18 mouse cellular contexts compared by ENCODE assay signal in the genomic region with DNA sequence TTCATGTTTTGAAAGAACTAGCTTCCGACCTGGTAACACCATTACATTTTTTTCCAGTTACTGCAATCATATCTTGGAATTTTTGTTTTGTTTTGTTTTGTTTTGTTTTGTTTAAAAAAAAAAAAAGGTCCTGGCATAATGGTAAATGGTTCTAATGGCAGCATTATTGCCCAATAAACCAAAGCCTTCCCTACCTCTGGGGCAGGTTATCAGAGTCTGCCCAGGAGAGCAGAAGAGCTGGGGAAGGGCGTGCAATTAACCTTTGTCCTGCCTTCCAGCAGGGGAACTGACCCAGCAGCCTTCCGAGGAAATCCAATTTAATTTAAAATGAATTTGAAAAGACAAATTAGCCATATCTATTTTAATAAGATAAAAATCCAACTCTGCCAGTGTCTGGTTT.
DNase-seq lines count a peak whose midpoint lies in the region; ATAC-seq and TF ChIP-seq lines count a peak whose summit lies in the region.
"Had no signal": no experiment of that assay in that cellular context is flagged by ENCODE, and none has a peak within 500 bp of the region (broad histone marks: within the 10 kb centered on the region; RNA-seq: fewer than 3 reads in every experiment).

No protein-coding gene starts in this region.

- peaks cover 27% of the 10 kb centered on the region for H3K4me1 ChIP-seq in hindbrain, embryonic 12.5 days
- H3K4me1 ChIP-seq in hindbrain, embryonic 14.5 days (replicated peaks; ENCODE audit: control insufficient read depth, insufficient read depth, low read length), result peaks cover 22% of the 10 kb centered on the region
- peaks cover 11% of the 10 kb centered on the region; the same call in 1 of the 2 replicates for H3K4me1 ChIP-seq in liver, adult 2 months (ENCODE audit: control insufficient read depth, insufficient read depth, low read length)
- H3K4me1 ChIP-seq in liver, postnatal 0 days (ENCODE audit: insufficient read depth), result no peaks in the 10 kb centered on the region; the same call in 1 of the 2 replicates
- peaks cover 30% of the 10 kb centered on the region for H3K4me1 ChIP-seq in midbrain, embryonic 14.5 days (ENCODE audit: control insufficient read depth, insufficient read depth, low read length)
- peaks cover 22% of the 10 kb centered on the region for H3K4me1 ChIP-seq in midbrain, embryonic 15.5 days
- 0 out of 2 replicates have a peak, but pooled peaks cover 3% of the 10 kb centered on the region for H3K4me1 ChIP-seq in intestine, postnatal 0 days (replicated peaks; ENCODE audit: control insufficient read depth, insufficient read depth, low read length)

- no peaks in the 10 kb centered on the region for H3K27me3 ChIP-seq in hindbrain, embryonic 12.5 days
- no peaks in the 10 kb centered on the region for H3K27me3 ChIP-seq in hindbrain, embryonic 14.5 days (ENCODE audit: control insufficient read depth, insufficient read depth, low read length)
- H3K27me3 ChIP-seq in liver, adult 2 months (ENCODE audit: control insufficient read depth, insufficient read depth, low read length), result no peaks in the 10 kb centered on the region
- H3K27me3 ChIP-seq in liver, postnatal 0 days (ENCODE audit: insufficient read depth, low read length), result no peaks in the 10 kb centered on the region
- no peaks in the 10 kb centered on the region for H3K27me3 ChIP-seq in midbrain, embryonic 14.5 days (ENCODE audit: control insufficient read depth, insufficient read depth, low read length)
- no peaks in the 10 kb centered on the region for H3K27me3 ChIP-seq in midbrain, embryonic 15.5 days (replicated peaks)
- no peaks in the 10 kb centered on the region for H3K27me3 ChIP-seq in intestine, postnatal 0 days (replicated peaks; ENCODE audit: control insufficient read depth, insufficient read depth, low read length)
- H3K27me3 ChIP-seq: forebrain, embryonic 13.5 days had no signal

- H3K27ac ChIP-seq in hindbrain, embryonic 12.5 days, result peak overlapping the region; percentile 56; the same call in 1 of the 2 replicates
- H3K27ac ChIP-seq in hindbrain, embryonic 14.5 days, result no peak overlapping the region; the same call in 1 of the 2 replicates
- H3K27ac ChIP-seq in liver, adult 2 months (replicated peaks; ENCODE audit: insufficient read depth, low read depth, low read length), result no peak overlapping the region
- H3K27ac ChIP-seq in liver, postnatal 0 days (ENCODE audit: low read depth), result no peak overlapping the region
- H3K27ac ChIP-seq in midbrain, embryonic 14.5 days (replicated peaks; ENCODE audit: low read depth, low read length), result 0 out of 2 replicates have a peak overlapping the region, but pooled peaks have one; percentile 13
- no peak overlapping the region for H3K27ac ChIP-seq in midbrain, embryonic 15.5 days
- H3K27ac ChIP-seq in intestine, postnatal 0 days (ENCODE audit: low read depth, low read length), result no peak overlapping the region
- H3K27ac ChIP-seq: forebrain, embryonic 10.5 days; forebrain, embryonic 13.5 days; gastrocnemius, adult 2 months had no signal

- no peaks in the 10 kb centered on the region for H3K9me3 ChIP-seq in hindbrain, embryonic 12.5 days (replicated peaks)
- no peaks in the 10 kb centered on the region for H3K9me3 ChIP-seq in hindbrain, embryonic 14.5 days (ENCODE audit: control insufficient read depth, low read length)
- H3K9me3 ChIP-seq in liver, postnatal 0 days (ENCODE audit: low read length), result no peaks in the 10 kb centered on the region
- no peaks in the 10 kb centered on the region for H3K9me3 ChIP-seq in midbrain, embryonic 14.5 days (ENCODE audit: control insufficient read depth, low read length)
- no peaks in the 10 kb centered on the region for H3K9me3 ChIP-seq in midbrain, embryonic 15.5 days
- no peaks in the 10 kb centered on the region for H3K9me3 ChIP-seq in intestine, postnatal 0 days (ENCODE audit: control insufficient read depth)
- H3K9me3 ChIP-seq: forebrain, embryonic 10.5 days; forebrain, embryonic 13.5 days had no signal

- no peak for ATAC-seq in hindbrain, embryonic 12.5 days (ENCODE audit: low FRiP score)
- no peak for ATAC-seq in hindbrain, embryonic 14.5 days (ENCODE audit: low FRiP score)
- ATAC-seq in liver, postnatal 0 days, result no peak
- no peak for ATAC-seq in midbrain, embryonic 14.5 days (ENCODE audit: low FRiP score, low TSS enrichment)
- ATAC-seq in midbrain, embryonic 15.5 days (replicated peaks), result no peak
- no peak for ATAC-seq in intestine, postnatal 0 days
- ATAC-seq: activated CD4-positive, CD25-positive, alpha-beta regulatory T cell, adult 4 months; forebrain, embryonic 13.5 days; forebrain, embryonic 16.5 days had no signal

- no peak overlapping the region for H3K4me2 ChIP-seq in hindbrain, embryonic 12.5 days (replicated peaks)
- no peak overlapping the region for H3K4me2 ChIP-seq in hindbrain, embryonic 14.5 days (replicated peaks)
- H3K4me2 ChIP-seq in liver, postnatal 0 days (ENCODE audit: low read depth, low read length), result no peak overlapping the region
- no peak overlapping the region for H3K4me2 ChIP-seq in midbrain, embryonic 14.5 days (ENCODE audit: low read length)
- no peak overlapping the region for H3K4me2 ChIP-seq in midbrain, embryonic 15.5 days
- H3K4me2 ChIP-seq in intestine, postnatal 0 days (replicated peaks; ENCODE audit: low read depth), result peak overlapping the region; percentile 9; the same call in 1 of the 2 replicates
- H3K4me2 ChIP-seq: heart, embryonic 11.5 days had no signal

- no peaks in the 10 kb centered on the region for H3K36me3 ChIP-seq in hindbrain, embryonic 12.5 days
- H3K36me3 ChIP-seq in hindbrain, embryonic 14.5 days (replicated peaks; ENCODE audit: control insufficient read depth, insufficient read depth), result no peaks in the 10 kb centered on the region
- H3K36me3 ChIP-seq in liver, adult 2 months (ENCODE audit: control insufficient read depth, insufficient read depth, low read length), result no peaks in the 10 kb centered on the region
- H3K36me3 ChIP-seq in liver, postnatal 0 days (replicated peaks; ENCODE audit: insufficient read depth, low read length), result no peaks in the 10 kb centered on the region
- no peaks in the 10 kb centered on the region for H3K36me3 ChIP-seq in midbrain, embryonic 14.5 days (ENCODE audit: control insufficient read depth, insufficient read depth, low read length)
- H3K36me3 ChIP-seq in midbrain, embryonic 15.5 days (replicated peaks), result no peaks in the 10 kb centered on the region
- no peaks in the 10 kb centered on the region; the same call in 1 of the 2 replicates for H3K36me3 ChIP-seq in intestine, postnatal 0 days (ENCODE audit: control insufficient read depth, insufficient read depth)
- H3K36me3 ChIP-seq: forebrain, embryonic 10.5 days had no signal

- TF ChIP-seq CTCF in liver, adult 2 months (IDR thresholded peaks at IDR 0.05; ENCODE audit: low read depth, low read length), result no peak
- TF ChIP-seq CTCF in liver, postnatal 0 days (IDR thresholded peaks at IDR 0.05; ENCODE audit: low read depth), result no peak
- no peak for TF ChIP-seq CTCF in intestine, postnatal 0 days (IDR thresholded peaks at IDR 0.05; ENCODE audit: low read depth)

- 61% methylated on average over 3 of the region's 3 CpGs for WGBS in hindbrain, embryonic 12.5 days
- 68% methylated on average over 3 of the region's 3 CpGs for WGBS in hindbrain, embryonic 14.5 days
- WGBS in liver, adult 2 months, result 29% methylated on average over 3 of the region's 3 CpGs
- 62% methylated on average over 3 of the region's 3 CpGs for WGBS in liver, postnatal 0 days (ENCODE audit: insufficient replicate concordance)
- WGBS in midbrain, embryonic 14.5 days, result 48% methylated on average over 3 of the region's 3 CpGs
- WGBS in midbrain, embryonic 15.5 days, result 65% methylated on average over 3 of the region's 3 CpGs
- WGBS in intestine, postnatal 0 days, result 43% methylated on average over 3 of the region's 3 CpGs

- no peak overlapping the region for H3K4me3 ChIP-seq in hindbrain, embryonic 12.5 days
- H3K4me3 ChIP-seq in hindbrain, embryonic 14.5 days (replicated peaks; ENCODE audit: low read length), result no peak overlapping the region
- no peak overlapping the region for H3K4me3 ChIP-seq in liver, adult 2 months (ENCODE audit: insufficient read depth, low read depth, low read length)
- no peak overlapping the region for H3K4me3 ChIP-seq in liver, postnatal 0 days (ENCODE audit: low read depth, low read length)
- no peak overlapping the region for H3K4me3 ChIP-seq in midbrain, embryonic 14.5 days (replicated peaks; ENCODE audit: low read depth, low read length)
- H3K4me3 ChIP-seq in midbrain, embryonic 15.5 days, result no peak overlapping the region
- H3K4me3 ChIP-seq in intestine, postnatal 0 days (ENCODE audit: low read depth, low read length), result no peak overlapping the region
- H3K4me3 ChIP-seq: forebrain, embryonic 10.5 days; forebrain, embryonic 13.5 days; gastrocnemius, adult 2 months had no signal

- peaks cover 9% of the 10 kb centered on the region; the same call in 1 of the 2 replicates for H3K79me2 ChIP-seq in liver, adult 2 months (ENCODE audit: control insufficient read depth, insufficient read depth, low read length)

- TF ChIP-seq POLR2A in liver, adult 2 months (IDR thresholded peaks at IDR 0.05; ENCODE audit: extremely low read depth, insufficient read depth, low read length), result no peak

- no peak overlapping the region for H3K9ac ChIP-seq in hindbrain, embryonic 12.5 days
- no peak overlapping the region for H3K9ac ChIP-seq in hindbrain, embryonic 14.5 days
- no peak overlapping the region for H3K9ac ChIP-seq in liver, adult 2 months (ENCODE audit: low read depth, low read length)
- no peak overlapping the region for H3K9ac ChIP-seq in liver, postnatal 0 days (replicated peaks)
- no peak overlapping the region for H3K9ac ChIP-seq in midbrain, embryonic 14.5 days (replicated peaks; ENCODE audit: low read length)
- H3K9ac ChIP-seq in midbrain, embryonic 15.5 days, result no peak overlapping the region
- H3K9ac ChIP-seq in intestine, postnatal 0 days (ENCODE audit: low read depth, low read length), result no peak overlapping the region
- H3K9ac ChIP-seq: forebrain, embryonic 13.5 days had no signal

- no peak for TF ChIP-seq EP300 in liver, postnatal 0 days (IDR thresholded peaks at IDR 0.05; ENCODE audit: low read depth)

- no peak for DNase-seq in hindbrain, embryonic 14.5 days (ENCODE audit: low spot score)
- peak; percentile 50 for DNase-seq in liver, adult 2 months (ENCODE audit: extremely low read depth, low read depth, low spot score)
- no peak for DNase-seq in liver, postnatal 0 days
- no peak for DNase-seq in midbrain, embryonic 14.5 days
- no peak for DNase-seq in layer of hippocampus, adult 8-10 months (ENCODE audit: low spot score in 2 of 2)
- DNase-seq: adrenal gland, adult 8-10 months; adrenal gland, postnatal 36 days; gastrocnemius, adult 2 months; gastrocnemius, postnatal 14 days; heart, adult 11 months had no signal

Comparison
In these comparisons a context has a peak if more than half of its experiments do, and no peak if none do; other contexts are left out.
1. H3K27ac ChIP-seq: peak in hindbrain, embryonic 12.5 days (single experiment) and midbrain, embryonic 14.5 days (single experiment); none in hindbrain, embryonic 14.5 days (single experiment), liver, adult 2 months (single experiment), liver, postnatal 0 days (single experiment), midbrain, embryonic 15.5 days (single experiment) and intestine, postnatal 0 days (single experiment).